Mouse (Mus musculus) neural tube, embryonic 15.5 days (tissue): ENCODE measurements around the gene Scgb1a1. TPM values are rescaled to one million over a fixed set of nuclear protein-coding genes. Genes with fewer than 3 reads are reported as not detected.
"Not testable (repeated sequence)": the region's sequence is repeated elsewhere in the genome, so short reads cannot be mapped to it uniquely, and the experiment has no call there.

ENCODE experiments used
- ATAC-seq: fragments of 200-750 bp; cut with Nextera tagmentation; 2 replicates; pipeline ENCODE4 v1.8.0; 2017; ENCODE audit warnings: mild to moderate bottlenecking, moderate TSS enrichment, moderate library complexity; ENCODE audit not compliant: low FRiP score
- H3K27ac ChIP-seq: fragments of 300-500 bp; sonication (generic); replicated peaks from 2 replicates; pipeline ENCODE4 v1.5.1; 2015; ENCODE audit warnings: mild to moderate bottlenecking, inconsistent platforms
- H3K27me3 ChIP-seq: fragments of 300-500 bp; sonication (generic); replicated peaks from 2 replicates; pipeline ENCODE4 v1.6.1; 2015; ENCODE audit warnings: inconsistent platforms
- H3K36me3 ChIP-seq: fragments of 300-500 bp; sonication (generic); 2 replicates; pipeline ENCODE4 v1.6.1; 2015; ENCODE audit warnings: inconsistent platforms
- H3K4me1 ChIP-seq: fragments of 300-500 bp; sonication (generic); 2 replicates; pipeline ENCODE4 v1.6.1; 2015; ENCODE audit warnings: inconsistent platforms
- H3K4me2 ChIP-seq: fragments of 300-500 bp; sonication (generic); 2 replicates; pipeline ENCODE4 v1.6.1; 2015; ENCODE audit warnings: inconsistent platforms, mild to moderate bottlenecking, moderate library complexity
- H3K4me3 ChIP-seq: fragments of 300-500 bp; sonication (generic); replicated peaks from 2 replicates; pipeline ENCODE4 v1.5.1; 2015; ENCODE audit warnings: mild to moderate bottlenecking, inconsistent platforms
- H3K9ac ChIP-seq: fragments of 300-500 bp; sonication (generic); replicated peaks from 2 replicates; pipeline ENCODE4 v1.6.1; 2015; ENCODE audit warnings: mild to moderate bottlenecking, inconsistent platforms
- H3K9me3 ChIP-seq: fragments of 300-500 bp; sonication (generic); replicated peaks from 2 replicates; pipeline ENCODE4 v1.6.1; 2016; ENCODE audit warnings: inconsistent platforms
- WGBS: fragments of 180-500 bp; shearing (Covaris S2); methylation state at CpG from one replicate; pipeline ENCODE4 v1.1.7; 2015; ENCODE audit warnings: mixed read lengths; 5-methylcytosine and 5-hydroxymethylcytosine counted together
- polyA plus RNA-seq: library from polyadenylated mRNA; unstranded; fragments of >200 nt; fragmentation: Nextera tagmentation; extraction: Ambion mirVana; gene quantifications from 2 replicates; pipeline ENCODE4 v1.2.1, GENCODE M21; 2015

Scgb1a1 gene
- polyA plus RNA-seq, 1 experiment from 2014 or later, result not detected

GRCm38 (mm10) chr19:9097441-9097840 is 9.7 kb upstream of the Scgb1a1 start:
- Histone ChIP-seq H3K4me1 (no peaks in the 10 kb centered on the region), H3K27ac (no peak overlapping the region), H3K4me2 (no peak overlapping the region), H3K9me3 (no peaks in the 10 kb centered on the region), H3K9ac (no peak overlapping the region), H3K27me3 (no peaks in the 10 kb centered on the region), H3K4me3 (no peak overlapping the region), H3K36me3 (no peaks in the 10 kb centered on the region)
- 78% methylated on average over 13 of the region's 13 CpGs for WGBS
- no peak for ATAC-seq

GRCm38 (mm10) chr19:9095111-9095510 is 7.4 kb upstream of the Scgb1a1 start:
- Histone ChIP-seq H3K27me3 (no peaks in the 10 kb centered on the region), H3K9me3 (no peaks in the 10 kb centered on the region), H3K36me3 (no peaks in the 10 kb centered on the region), H3K27ac (no peak overlapping the region), H3K4me2 (no peak overlapping the region), H3K4me3 (no peak overlapping the region), H3K4me1 (no peaks in the 10 kb centered on the region), H3K9ac (no peak overlapping the region)
- no peak for ATAC-seq
- WGBS, result 79% methylated on average over 5 of the region's 5 CpGs

GRCm38 (mm10) chr19:9090709-9091108 is 3.0 kb upstream of the Scgb1a1 start:
- Histone ChIP-seq H3K4me2 (no peak overlapping the region), H3K27ac (no peak overlapping the region), H3K36me3 (no peaks in the 10 kb centered on the region), H3K9ac (no peak overlapping the region), H3K4me3 (no peak overlapping the region), H3K4me1 (no peaks in the 10 kb centered on the region), H3K27me3 (no peaks in the 10 kb centered on the region), H3K9me3 (no peaks in the 10 kb centered on the region)
- no peak for ATAC-seq
- WGBS, result 68% methylated on average over 2 of the region's 2 CpGs

GRCm38 (mm10) chr19:9090191-9090590 is 2.4 kb upstream of the Scgb1a1 start:
- H3K27me3 ChIP-seq, result no peaks in the 10 kb centered on the region
- no peak overlapping the region for H3K27ac ChIP-seq
- no peaks in the 10 kb centered on the region for H3K4me1 ChIP-seq
- ATAC-seq, result no peak
- no peaks in the 10 kb centered on the region for H3K36me3 ChIP-seq
- no peak overlapping the region for H3K4me3 ChIP-seq
- H3K9ac ChIP-seq, result no peak overlapping the region
- no peaks in the 10 kb centered on the region for H3K9me3 ChIP-seq
- WGBS, result 70% methylated on average over 4 of the region's 4 CpGs
- no peak overlapping the region for H3K4me2 ChIP-seq

- H3K4me1 ChIP-seq, result peaks cover 14% of the 10 kb centered on the region
- not testable (repeated sequence) for ATAC-seq, H3K9ac ChIP-seq, H3K4me3 ChIP-seq, H3K36me3 ChIP-seq, H3K27ac ChIP-seq, H3K9me3 ChIP-seq, H3K4me2 ChIP-seq, H3K27me3 ChIP-seq
- WGBS, result 77% methylated on average over 2 of the region's 2 CpGs
Observed at GRCm38 (mm10) chr19:9083892-9084291, 3.9 kb downstream of the Scgb1a1 start.

- H3K9ac ChIP-seq, result no peak overlapping the region
- peaks cover 14% of the 10 kb centered on the region for H3K4me1 ChIP-seq
- 67% methylated on average over 2 of the region's 2 CpGs for WGBS
- H3K9me3 ChIP-seq, result no peaks in the 10 kb centered on the region
- H3K4me3 ChIP-seq, result no peak overlapping the region
- H3K27ac ChIP-seq, result no peak overlapping the region
- H3K27me3 ChIP-seq, result 0 out of 2 replicates have a peak, but pooled peaks cover 3% of the 10 kb centered on the region
- no peaks in the 10 kb centered on the region for H3K36me3 ChIP-seq
- peak overlapping the region; percentile 48 for H3K4me2 ChIP-seq
- peak; percentile 19; the same call in 1 of the 2 replicates for ATAC-seq
Observed at GRCm38 (mm10) chr19:9083010-9083355, 4.8 kb downstream of the Scgb1a1 start.

- 0 out of 2 replicates have a peak overlapping the region, but pooled peaks have one; percentile 19 for H3K4me3 ChIP-seq
- no peaks in the 10 kb centered on the region for H3K9me3 ChIP-seq
- no peak overlapping the region for H3K27ac ChIP-seq
- ATAC-seq, result peak; percentile 94
- 12% methylated on average over 23 of the region's 23 CpGs for WGBS
- peaks cover 14% of the 10 kb centered on the region for H3K4me1 ChIP-seq
- 0 out of 2 replicates have a peak, but pooled peaks cover 3% of the 10 kb centered on the region for H3K27me3 ChIP-seq
- H3K9ac ChIP-seq, result 0 out of 2 replicates have a peak overlapping the region, but pooled peaks have one; percentile 28
- H3K36me3 ChIP-seq, result no peaks in the 10 kb centered on the region
- peak overlapping the region; percentile 48 for H3K4me2 ChIP-seq
Observed at GRCm38 (mm10) chr19:9082191-9083009, 5.4 kb downstream of the Scgb1a1 start.

GRCm38 (mm10) chr19:9081311-9082190 is 6.2 kb downstream of the Scgb1a1 start:
- WGBS, result 68% methylated on average over 14 of the region's 14 CpGs
- Histone ChIP-seq H3K4me1 (peaks cover 14% of the 10 kb centered on the region), H3K9ac (no peak overlapping the region), H3K4me2 (peak overlapping the region; percentile 48), H3K9me3 (no peaks in the 10 kb centered on the region), H3K27ac (no peak overlapping the region), H3K4me3 (no peak overlapping the region), H3K27me3 (0 out of 2 replicates have a peak, but pooled peaks cover 3% of the 10 kb centered on the region), H3K36me3 (no peaks in the 10 kb centered on the region)
- peak; percentile 42; the same call in 1 of the 2 replicates for ATAC-seq

GRCm38 (mm10) chr19:9079916-9080315 is 7.8 kb downstream of the Scgb1a1 start:
- Histone ChIP-seq H3K36me3 (no peaks in the 10 kb centered on the region), H3K27ac (no peak overlapping the region), H3K27me3 (0 out of 2 replicates have a peak, but pooled peaks cover 3% of the 10 kb centered on the region), H3K4me2 (no peak overlapping the region), H3K4me1 (peaks cover 14% of the 10 kb centered on the region), H3K9ac (no peak overlapping the region), H3K4me3 (no peak overlapping the region), H3K9me3 (no peaks in the 10 kb centered on the region)
- WGBS, result 37% methylated on average over 7 of the region's 7 CpGs
- ATAC-seq, result no peak

- Histone ChIP-seq H3K9ac (no peak overlapping the region), H3K4me1 (peaks cover 5% of the 10 kb centered on the region), H3K9me3 (no peaks in the 10 kb centered on the region), H3K27me3 (no peaks in the 10 kb centered on the region), H3K36me3 (no peaks in the 10 kb centered on the region), H3K4me2 (no peak overlapping the region), H3K4me3 (no peak overlapping the region), H3K27ac (no peak overlapping the region)
- ATAC-seq, result no peak
- WGBS, result 79% methylated on average over 4 of the region's 4 CpGs
Observed at GRCm38 (mm10) chr19:9076982-9077660, 10.6 kb downstream of the Scgb1a1 start.

- no peak for ATAC-seq
Observed at GRCm38 (mm10) chr19:9076035-9076434, 11.7 kb downstream of the Scgb1a1 start.

More at GRCm38 (mm10) chr19:9076035-9076434, 11.7 kb downstream of the Scgb1a1 start:
- 94% methylated on average over 3 of the region's 3 CpGs for WGBS
- Histone ChIP-seq H3K4me3 (no peak overlapping the region), H3K9me3 (no peaks in the 10 kb centered on the region), H3K27ac (no peak overlapping the region), H3K36me3 (no peaks in the 10 kb centered on the region), H3K4me1 (peaks cover 10% of the 10 kb centered on the region), H3K9ac (no peak overlapping the region), H3K4me2 (no peak overlapping the region), H3K27me3 (no peaks in the 10 kb centered on the region)
